Mouse (Mus musculus) heart, postnatal 4 days (tissue): ENCODE data around the gene Bpgm. TPM values are rescaled to one million over a fixed set of nuclear protein-coding genes. Genes with fewer than 3 reads are reported as not detected.

Experiments
- DNase-seq: peaks from one replicate; pipeline ENCODE4 v3.0.0; 2021
- total RNA-seq, 2 experiments: library from RNA; stranded (reverse); gene quantifications; 2 replicates each; pipeline ENCODE4 v1.2.3; 2021

The Bpgm gene
- total RNA-seq, 2 experiments from 2014 or later = 45.1 to 88.0 TPM

DNA sequence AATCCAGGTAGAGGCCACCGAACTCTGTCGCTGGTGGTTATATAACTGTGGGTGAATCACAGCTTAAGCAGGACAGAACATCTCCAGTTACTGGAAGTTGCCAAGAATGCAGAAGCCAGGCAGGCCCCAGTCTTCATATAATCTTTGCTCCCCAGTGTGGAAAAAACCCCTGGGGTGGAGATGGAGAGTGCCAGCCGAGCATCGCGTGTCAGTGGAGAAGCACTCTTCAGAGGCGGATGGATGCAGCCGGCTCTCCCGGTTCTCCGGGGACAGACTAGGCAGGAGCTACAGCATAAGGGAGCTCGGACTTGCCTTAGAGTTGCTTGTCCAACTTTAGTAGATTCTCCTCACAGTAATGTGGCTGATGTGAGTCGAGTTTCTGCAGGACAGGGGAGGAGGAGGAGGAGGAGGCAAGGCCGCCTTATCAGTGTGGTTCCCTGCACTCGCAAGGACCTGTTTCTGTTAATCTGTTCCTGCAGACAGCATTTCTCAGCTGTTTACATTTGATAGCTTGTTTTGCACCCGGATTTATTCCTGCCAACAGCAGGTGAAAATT, 10.1 kb downstream of the Bpgm start:
- DNase-seq = no peak

DNA sequence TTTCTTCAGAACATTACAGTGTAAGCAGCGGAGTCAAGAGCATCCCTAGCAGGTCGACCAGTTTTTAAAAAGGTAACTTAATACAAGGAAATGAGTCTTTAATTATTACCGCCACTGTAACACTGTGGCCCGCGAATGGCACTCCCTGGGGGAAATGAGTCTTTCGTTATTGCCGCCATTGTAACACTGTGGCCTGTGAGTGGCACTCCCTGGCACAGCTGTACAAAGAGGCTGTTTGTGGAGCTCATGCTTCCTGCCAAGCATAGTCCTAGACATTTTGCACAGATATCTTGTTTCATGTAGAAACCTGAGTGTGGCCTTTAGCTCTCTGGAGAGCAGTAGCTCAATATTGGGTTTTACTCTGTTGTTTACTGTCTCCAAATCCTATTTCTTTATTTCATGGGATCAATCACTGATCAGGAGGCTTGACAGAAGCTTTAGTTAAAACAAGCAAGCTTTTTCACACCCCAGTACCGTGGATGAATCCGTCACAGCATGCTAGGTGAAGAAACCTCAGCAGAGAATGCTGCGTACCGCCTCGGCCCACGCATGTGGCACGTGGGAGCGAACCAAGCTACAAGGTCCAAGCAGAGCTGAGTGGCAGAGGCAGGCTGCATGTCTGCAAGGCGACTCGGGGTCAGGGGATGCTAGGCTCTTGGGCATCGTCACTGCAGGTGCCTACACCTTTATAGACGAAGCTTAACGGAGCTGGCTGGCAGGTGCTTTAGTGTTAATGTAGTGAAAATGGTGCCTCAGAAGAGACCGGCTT, 17.5 kb downstream of the Bpgm start:
- no peak for DNase-seq

DNA sequence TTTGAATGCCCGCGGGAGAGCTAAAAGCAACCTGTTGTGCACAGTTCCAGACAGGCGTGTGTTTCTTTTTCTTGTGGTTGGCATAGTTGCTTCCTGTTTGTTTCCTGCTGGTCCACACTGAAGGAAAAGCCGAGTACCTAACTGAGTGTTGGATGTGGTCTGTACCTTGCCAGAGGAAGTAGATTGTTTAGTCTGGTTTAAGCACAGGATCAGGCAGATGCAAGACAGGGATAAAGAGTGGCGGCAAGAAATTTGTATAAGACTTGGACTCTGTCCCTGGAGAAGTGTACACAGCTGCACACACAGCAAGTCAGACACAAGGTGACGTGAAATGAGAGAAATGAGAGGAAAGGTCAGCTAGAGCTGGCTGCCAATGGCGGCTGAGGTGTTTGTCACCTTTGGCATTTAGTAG, 19.1 kb downstream of the Bpgm start:
- no peak for DNase-seq

DNA sequence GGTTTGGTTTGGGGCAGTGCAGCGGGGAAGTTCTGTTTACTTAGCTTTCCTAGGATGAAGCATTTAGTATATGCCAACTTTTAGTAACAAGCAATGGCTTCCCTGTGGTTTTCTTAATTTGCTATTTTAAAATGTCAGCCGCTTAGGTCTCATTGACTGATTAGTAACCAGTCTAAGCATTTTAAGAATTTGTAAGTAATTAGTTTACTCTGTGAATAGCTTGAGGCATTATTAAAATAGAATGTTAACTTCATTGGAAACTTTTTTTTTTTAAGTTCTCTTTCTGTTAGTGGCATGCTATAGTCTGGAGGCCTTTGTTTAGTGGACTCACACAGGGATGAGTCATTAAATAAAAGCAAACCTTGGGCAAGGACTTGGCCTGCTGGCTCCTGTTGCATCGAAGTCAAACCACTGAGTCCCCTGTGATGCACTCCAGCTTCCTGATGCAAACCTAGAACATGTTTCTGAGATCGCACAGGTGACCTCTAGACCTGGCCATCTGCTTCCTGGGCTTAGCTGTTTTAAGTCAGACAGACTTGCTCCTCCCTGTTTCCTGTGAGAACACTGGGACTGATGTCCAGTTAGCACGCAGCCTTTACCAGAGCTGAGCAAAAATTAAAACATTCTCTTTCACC, 22.1 kb downstream of the Bpgm start:
- no peak for DNase-seq

DNA sequence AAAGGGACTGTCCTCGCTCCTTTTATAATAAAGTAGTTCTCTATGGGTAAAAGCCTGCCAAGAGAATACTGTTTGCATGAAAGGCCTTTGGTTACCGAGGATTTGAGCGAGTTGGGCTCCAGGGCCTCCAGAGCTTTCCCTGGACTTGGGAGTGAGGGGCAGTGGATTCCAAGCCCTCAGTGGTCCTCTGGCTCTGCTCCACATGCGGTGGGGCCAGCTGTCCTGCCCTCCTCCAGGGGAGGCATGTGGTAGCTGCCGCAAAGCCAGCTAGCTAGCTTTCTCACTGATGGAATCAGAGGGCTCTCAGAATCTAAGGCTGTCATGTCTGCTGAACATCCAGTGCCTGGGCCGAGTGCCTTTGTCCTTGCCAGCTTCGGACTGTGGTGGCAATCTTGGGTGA, 26.3 kb downstream of the Bpgm start:
- DNase-seq = no peak

DNA sequence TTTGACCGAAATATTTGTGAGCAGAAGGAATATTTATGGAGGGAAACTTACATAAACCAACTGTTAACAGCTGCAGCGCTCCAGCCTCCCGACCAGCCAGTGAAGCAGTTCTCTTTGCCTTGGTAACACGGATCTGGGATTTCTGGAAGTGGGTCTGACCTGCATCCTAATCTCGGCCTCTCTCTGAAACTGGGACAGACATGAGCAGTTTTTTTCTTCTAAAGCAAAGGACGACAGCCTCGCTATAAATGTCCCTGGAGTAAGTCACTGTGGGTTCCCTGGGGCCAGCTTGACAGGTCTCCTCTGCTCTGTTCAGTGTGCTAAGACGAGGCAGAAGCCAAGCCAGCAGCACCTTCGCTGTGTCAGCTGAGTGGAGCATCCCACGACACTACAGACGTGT, 29.9 kb downstream of the Bpgm start:
- no peak for DNase-seq

DNA sequence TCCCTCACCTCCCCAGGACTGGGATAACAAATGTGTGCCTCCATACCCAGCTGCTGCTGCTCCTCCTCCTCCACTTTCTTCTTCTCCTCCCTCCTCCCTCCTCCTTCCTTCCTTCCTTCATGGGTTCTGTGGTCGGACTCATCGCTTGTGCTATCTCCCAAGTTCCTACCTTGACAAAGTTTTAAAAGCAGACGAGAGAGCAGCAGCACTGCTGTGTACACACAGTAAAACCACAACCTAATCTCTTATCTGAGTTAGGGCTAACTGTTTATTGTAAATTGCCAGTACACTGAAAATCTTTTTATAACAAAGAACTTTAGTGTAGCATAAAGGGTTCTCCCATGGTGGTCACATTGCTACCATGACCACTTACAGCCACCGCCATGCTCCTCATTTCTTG, 31.6 kb downstream of the Bpgm start:
- DNase-seq = no peak

DNA sequence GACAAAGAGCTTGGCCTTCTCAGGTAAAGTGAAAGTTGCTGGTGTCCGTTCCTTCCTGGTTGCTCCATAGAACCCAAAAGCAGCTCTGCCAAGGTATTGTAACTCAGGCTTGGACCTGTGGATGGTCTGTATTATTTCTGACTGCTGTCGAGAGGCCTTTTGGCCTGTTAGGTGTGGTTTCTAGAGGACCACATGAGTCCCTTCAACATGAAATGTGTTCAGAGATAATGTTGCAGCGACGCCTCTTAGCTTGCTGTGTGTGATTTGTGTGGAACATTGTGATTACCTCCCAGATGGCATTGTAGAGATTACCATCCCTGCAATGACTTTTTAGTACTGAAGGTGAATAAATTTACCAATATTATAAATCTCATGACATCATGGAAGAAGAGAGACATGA, 32.0 kb downstream of the Bpgm start:
- no peak for DNase-seq

DNA sequence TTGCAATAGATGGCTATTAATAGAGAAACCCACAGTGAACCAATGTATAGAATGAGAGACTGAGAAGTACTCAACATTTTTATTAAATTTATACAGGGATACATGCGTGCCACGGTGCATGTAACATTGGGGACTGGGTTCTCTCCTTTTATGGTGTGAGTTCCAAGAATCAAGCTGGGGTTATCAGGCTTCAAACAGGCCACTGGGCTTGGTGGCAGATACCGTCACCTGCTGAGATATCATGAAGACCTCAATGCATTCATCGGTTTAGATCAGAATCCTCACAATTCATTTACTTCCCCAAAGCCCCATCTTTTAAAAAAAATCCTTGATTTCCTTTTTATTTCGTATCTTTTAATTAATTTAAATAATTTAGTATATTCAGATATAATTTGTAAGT, 34.3 kb downstream of the Bpgm start:
- no peak for DNase-seq

DNA sequence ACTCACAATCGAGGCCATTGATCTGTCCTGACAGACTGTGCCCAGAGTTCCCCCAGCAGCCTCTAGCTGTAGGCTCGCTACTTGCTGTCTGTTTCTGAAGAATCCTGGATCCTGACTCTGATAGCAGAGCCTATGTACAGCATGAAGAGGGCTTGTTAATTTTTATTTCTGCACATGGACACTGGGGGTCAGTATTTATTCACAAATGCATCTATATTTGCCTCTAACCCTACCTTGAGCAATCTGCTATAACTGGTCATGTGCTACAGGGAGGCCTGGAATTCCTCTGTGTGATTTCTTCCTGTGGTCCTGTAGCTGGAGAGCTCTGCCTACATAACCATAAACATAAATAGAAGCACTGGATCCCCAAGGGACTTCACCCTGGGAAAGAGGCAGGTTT, 35.4 kb downstream of the Bpgm start:
- no peak for DNase-seq

DNA sequence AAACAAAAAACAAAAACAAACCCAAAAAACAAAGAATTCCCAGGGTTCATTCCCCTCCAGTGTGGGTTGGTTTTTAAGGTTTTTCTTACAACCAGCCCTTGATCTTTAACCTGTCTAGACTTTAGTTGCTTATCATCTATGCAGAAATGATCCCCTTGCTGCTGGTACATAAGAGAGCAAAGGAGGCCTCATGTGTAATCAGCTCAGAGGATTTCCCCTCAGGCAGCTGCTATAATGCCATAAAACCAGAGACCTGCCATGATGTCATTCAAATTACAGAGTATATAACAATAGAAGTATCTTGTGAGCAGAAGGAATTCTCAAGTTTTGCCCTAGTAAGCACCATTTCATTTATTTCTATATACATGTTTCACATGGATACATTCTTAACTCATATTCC, 36.7 kb downstream of the Bpgm start:
- DNase-seq = no peak

DNA sequence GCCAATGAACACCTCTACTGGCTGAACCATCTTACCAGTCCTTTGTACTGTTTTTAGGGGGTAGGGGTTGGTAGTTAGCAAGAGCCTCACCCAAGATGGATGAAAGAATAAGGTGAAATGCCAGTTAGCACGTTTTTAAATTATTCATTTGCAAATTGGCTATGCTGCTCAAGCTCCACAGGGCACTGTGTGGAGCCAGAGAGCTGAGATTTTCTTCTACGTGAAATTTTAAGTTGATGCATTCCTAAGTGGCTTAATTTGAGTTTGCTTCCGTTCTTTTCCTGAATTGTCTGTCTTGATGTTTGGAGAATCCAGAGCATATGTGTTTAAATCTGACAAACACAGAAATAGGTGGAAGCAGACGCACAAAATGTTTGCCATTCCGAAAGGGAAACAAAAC, 38.6 kb downstream of the Bpgm start:
- DNase-seq = no peak

DNA sequence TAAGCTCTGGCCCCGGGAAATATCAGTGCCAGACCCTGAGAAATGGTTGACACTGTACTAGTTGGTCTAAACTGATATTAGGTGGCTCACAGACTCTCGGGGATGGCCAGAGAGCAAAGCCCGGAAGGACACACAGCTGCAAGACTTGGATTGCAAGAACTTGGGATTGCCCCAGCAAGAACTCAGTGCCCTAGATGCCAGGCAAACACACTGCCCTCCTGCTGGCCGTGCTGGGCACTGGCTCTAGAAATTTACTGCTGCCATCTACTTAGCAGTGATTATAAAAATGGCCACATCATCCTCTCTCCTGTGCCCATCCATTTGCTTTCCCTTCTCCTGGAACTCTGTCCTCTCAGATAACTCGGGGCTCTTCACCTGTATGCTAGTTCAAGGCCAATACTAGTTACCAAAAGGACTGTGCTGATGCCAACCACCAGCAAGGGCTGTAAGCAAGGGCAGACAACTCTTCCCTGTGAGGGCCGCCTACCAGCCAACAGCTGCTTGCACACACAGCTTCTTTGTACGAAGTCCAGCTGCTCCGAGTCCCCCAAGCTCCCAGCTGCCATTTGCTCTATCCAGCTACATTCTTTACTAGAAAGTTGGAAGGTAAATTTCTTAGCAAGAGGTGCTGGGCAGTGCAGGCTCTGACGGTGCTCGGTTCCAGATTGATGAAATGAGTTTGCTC, 39.2 kb downstream of the Bpgm start:
- DNase-seq = no peak

DNA sequence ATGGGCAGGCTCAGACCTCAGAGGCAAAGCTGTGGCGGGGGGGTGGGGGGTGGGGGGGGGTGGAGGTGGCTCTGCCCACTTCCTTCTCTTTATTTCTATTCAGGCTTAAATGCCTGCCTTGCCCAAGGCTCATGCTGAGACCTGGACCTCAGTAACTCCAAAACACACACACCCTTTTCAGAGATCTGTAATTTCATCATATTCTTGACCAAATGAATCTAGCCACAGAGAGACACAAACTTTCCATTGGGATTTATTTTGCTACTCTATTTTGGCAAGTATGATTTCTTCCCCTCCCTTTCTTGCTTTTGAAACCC, 39.7 kb downstream of the Bpgm start:
- no peak for DNase-seq

DNA sequence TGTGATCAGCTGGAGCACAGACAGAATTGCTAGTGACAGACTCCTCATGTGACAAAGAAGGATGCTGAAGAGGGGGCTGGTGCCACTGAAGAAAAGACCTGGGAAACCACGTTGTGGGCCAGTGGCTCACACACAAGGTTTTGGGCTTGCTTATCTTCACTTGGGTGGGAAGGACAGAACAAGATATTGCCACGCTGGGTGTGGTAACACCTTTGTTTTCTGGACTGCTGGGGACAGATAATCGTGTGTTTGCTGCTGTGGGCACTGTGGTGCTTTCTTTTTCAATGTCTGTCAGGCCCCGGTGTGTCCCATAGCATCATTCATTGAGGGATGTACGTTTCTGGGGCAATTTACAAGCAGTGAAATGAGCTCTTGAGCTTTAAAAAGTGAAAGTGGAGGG, 41.7 kb downstream of the Bpgm start:
- no peak for DNase-seq

DNA sequence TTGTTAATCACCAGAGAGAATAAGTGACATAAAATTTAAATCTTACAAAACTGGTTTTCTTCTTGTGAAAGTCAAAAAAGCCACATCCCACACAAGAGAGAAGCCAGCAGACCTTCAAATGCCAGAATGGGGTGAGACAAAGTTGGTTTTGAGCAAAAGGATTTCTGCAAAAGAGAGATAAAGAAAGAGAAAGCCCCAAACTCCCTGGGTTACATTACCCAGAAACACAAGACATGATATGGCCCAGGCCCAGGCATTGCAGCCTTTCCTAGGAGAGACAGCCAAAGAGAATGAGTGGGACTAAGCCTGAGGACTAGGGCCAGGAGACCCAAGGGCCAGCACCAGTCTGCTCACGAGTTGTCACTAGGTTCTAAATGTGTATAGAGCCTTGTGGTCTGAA, 43.1 kb downstream of the Bpgm start:
- DNase-seq = no peak

DNA sequence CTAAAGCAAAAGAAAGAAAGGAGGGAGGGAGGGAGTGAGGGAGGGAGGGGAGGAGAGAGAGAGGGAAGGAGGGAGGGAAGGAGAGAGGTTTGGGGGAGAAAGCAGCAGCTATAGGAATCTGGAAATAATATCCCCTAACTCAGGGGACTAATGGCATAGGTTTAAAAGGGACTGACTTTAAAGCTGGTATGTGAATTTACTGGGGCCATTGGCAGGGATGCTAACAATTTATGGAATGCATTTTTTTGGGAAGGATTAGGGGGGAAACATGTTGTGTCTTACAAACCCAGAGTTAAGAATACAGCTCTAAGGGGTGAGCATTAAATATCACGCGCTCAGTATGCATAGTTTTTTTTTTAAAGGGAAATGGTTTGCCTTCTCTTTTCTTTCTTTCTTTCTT, 44.5 kb downstream of the Bpgm start:
- DNase-seq = no peak

DNA sequence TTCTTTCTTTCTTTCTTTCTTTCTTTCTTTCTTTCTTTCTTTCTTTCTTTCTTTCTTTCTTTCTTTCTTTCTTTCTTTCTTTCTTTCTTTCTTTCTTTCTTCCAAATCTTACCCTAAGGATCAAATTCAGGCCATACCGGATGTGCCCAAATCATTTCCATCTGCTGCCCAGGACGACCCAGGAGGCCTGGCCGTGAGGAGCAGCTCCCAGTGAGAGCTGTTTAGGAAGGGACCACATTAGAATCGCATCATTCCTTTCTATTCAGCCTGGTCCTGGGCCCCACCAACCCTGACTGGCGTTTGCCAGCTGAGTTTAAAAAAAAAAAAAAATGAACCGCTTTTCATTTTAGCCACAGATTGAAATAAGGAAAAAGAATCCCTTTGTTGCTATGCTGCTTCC, 44.9 kb downstream of the Bpgm start:
- DNase-seq = no peak

DNA sequence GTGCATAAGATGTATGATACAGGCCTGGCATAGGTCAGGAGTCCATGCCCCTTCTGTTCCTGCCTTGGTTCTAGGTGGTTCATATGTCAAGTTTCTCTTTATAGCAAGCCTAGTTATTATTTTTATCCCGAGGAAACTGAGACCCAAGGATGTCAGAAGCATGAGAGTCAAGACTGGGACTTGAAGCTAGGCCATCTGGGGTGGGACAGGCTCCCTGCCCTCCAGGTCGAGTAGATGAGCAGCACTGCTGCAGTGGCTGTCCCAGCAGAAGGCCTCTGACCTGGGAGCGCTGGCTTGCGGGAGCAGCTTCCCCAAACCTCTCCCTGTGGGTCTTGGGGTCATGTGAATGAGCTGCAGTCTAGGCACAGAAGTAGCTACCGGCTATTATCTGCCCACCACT, 47.5 kb downstream of the Bpgm start:
- no peak for DNase-seq

DNA sequence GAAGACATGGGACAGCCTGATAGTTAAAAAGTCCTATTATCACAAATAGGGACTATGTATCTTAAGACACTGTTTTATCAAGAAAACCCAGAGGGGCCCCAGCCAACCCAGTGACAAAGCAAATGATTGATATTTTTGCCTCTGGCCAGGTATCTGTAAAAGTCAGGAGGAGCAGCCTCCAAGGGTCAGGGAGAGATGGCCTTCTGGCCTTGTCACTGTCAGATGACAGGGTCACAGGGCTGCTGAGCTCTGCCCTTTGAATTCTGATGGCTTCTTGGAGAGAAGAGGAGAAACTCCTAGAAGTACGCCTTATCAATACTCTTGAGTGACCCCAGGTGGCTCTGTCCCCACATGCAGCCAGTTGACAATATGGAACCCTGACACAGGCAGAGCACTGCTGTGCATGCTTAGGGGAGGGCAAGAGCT, 49.5 kb downstream of the Bpgm start:
- no peak for DNase-seq

DNA sequence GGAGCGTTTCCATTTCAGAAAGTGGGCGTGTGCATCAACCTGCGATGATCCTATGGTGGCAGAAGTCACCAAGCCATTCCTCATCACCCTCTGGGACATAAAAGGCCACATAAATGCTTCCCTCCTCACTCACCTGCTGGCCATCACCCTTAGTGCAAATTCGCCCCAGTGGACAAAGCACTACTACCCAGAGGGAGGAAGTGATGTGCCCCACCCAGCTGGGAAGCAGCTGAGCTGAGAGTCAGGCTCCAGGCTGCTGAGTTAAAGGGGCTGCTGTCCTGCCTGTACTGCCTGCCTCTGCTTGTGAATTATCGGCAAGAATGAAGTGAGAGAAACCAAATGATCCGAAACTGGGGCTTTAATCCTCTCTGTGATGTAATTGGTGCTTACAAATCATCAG, 49.9 kb downstream of the Bpgm start:
- DNase-seq = no peak

DNA sequence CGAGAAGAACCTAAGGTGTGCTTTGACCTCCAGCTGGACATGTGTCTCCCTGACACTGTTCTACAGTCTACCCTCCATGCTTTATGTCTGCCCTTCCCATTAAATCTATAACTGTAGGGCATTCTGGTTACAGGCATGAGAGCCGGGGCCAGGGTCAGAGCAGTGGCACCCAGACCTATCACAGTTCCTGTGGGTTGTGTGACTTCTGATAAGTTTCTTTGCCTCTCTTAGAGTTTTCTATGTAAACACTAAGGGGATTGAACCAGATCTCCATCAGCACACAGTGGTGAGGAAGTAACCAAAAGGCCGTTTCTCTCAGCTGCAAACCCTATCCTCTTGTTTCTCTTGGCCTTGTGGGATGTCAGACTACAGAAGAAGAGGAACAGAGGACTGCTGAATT, 50.4 kb downstream of the Bpgm start:
- DNase-seq = no peak

DNA sequence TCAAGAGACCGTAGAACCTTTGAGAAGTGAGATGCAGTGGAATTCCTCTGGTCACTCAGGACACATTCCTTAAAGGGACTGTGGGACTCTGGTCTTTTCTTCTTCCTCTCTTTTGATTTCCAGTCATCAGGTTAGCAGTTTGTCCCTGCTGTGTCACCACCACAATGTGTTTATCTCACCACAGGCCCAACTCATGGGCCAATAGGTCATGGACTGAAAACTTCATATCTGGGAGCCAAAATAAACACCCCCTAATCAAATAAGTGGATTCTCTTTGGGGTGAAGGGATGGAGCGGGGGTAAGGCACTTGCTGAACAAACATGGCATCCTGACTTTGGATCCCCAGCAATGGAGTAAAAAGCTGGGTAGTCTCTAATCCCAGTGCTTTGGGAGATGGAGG, 52.1 kb downstream of the Bpgm start:
- no peak for DNase-seq

DNA sequence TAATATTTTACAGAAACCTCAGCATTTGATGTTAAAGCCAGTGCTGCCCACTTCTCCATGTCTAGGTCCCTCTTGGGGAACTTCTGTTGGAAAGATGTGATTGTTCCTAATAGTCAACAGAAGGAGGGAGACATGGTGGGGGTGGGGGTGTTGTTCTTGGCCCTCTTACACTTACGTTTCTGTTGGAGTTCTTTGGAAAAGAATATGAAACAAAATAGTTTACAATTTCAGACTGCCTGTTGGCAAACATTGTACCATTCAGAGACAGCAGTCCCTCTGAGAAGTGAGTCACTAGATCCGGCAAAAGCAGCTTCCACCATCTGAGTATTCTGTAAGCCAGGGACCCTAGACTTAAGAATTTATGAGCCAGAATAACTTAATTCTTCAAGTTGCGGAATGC, 54.0 kb downstream of the Bpgm start:
- no peak for DNase-seq
